Mouse (Mus musculus) ES-E14 (cell line): ENCODE measurements around the gene AC129217.1.

Experiments
- CHD2 ChIP-seq: IDR thresholded peaks from 2 replicates; pipeline ENCODE4 v1.6.1; 2014; ENCODE audit warnings: mild to moderate bottlenecking, low read depth, low read length, inconsistent platforms
- HCFC1 ChIP-seq: IDR thresholded peaks from 2 replicates; pipeline ENCODE4 v1.6.1; 2012; ENCODE audit warnings: low read length, inconsistent platforms, borderline replicate concordance; ENCODE audit not compliant: insufficient read depth
- MAFK ChIP-seq: IDR thresholded peaks from 2 replicates; pipeline ENCODE4 v1.6.1; 2014; ENCODE audit warnings: mild to moderate bottlenecking, low read depth, low read length, inconsistent platforms; ENCODE audit not compliant: insufficient read depth
- ZC3H11A ChIP-seq: IDR thresholded peaks from 2 replicates; pipeline ENCODE4 v1.6.1; 2012; ENCODE audit warnings: low read depth, mild to moderate bottlenecking, inconsistent platforms, low read length, borderline replicate concordance
- ZNF384 ChIP-seq: IDR thresholded peaks from 2 replicates; pipeline ENCODE4 v1.6.1; 2012; ENCODE audit warnings: low read depth, low read length, inconsistent platforms

- TF ChIP-seq ZC3H11A (no peak), MAFK (no peak), ZNF384 (no peak), CHD2 (no peak), HCFC1 (no peak)
These were observed 42.8 kb downstream of the AC129217.1 start for GRCm38 (mm10) chr19:8872266-8872840.
